Mouse (Mus musculus) E14TG2a.4 (cell line): Measurements from ENCODE around the gene Lamtor2.

Experiments used
- CTCF ChIP-seq: conservative IDR thresholded peaks from 2 replicates; pipeline ENCODE4 v1.5.1; 2014; ENCODE audit warnings: low read length
- NANOG ChIP-seq: IDR thresholded peaks from 2 replicates; pipeline ENCODE4 v1.6.1; 2014; ENCODE audit warnings: borderline replicate concordance, low read length, mixed read lengths
- POU5F1 ChIP-seq: IDR thresholded peaks from 2 replicates; pipeline ENCODE4 v1.6.1; 2014; ENCODE audit warnings: low read length, borderline replicate concordance

DNA sequence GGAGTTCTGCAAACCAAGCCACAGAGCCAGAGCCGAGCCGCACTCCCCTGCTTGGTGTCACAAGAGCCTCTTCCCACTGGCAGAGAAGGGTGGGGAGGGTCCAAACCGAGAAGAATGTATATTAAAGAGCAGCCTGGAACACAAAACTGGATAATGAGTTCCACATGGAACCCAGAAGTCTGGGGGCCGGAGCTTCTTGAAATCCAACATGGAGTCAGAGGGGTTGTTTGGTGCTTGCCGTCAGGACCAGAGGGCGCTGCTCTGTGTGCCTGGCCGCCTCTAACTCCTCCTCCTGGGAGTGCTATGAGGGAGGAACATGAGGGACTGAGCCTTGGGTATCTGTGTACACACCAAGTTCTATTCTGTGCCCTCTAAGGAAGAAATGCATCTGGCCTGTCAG, 47.1 kb downstream of the Lamtor2 start:
- TF ChIP-seq CTCF (no peak), POU5F1 (no peak), NANOG (no peak)
